Mouse (Mus musculus): ENCODE measurements around the gene Zfpl1.

Zfpl1 gene

GRCm38 (mm10) chr19:6101186-6101585 is 16.4 kb upstream of the Zfpl1 start:
- DNase-seq (ENCODE audit: low spot score in 2 of 2), result no peak

DNA sequence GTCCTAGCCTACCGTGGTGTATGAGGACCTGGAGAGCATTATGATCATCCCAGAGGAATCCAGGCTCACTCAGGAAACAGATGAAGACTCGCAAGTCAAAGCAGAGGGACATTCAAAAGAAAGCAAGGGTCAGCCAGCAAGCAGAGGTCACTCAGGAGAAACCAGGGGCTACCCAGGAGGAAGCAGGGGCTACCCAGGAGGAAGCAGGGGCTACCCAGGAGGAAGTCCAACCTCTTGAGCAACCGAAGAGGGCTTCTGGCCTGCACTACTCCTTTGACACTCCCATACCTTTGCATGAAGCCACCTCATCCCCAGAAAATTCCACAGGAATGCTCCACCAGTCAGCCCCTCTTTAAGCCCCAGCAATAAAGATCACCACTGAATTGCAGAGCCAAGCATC is 13.1 kb upstream of the Zfpl1 start:
- DNase-seq (ENCODE audit: low spot score in 2 of 2), result no peak

GRCm38 (mm10) chr19:6094119-6094518 is 9.4 kb upstream of the Zfpl1 start, which contains the start of gene AC131692.1:
Gene AC131692.1 (plus strand): TSS chr19:6094419.
- DNase-seq (ENCODE audit: low spot score in 2 of 2), result no peak

GRCm38 (mm10) chr19:6088841-6089240 is 4.1 kb upstream of the Zfpl1 start:
- no peak for DNase-seq (ENCODE audit: low spot score in 2 of 2)

DNA sequence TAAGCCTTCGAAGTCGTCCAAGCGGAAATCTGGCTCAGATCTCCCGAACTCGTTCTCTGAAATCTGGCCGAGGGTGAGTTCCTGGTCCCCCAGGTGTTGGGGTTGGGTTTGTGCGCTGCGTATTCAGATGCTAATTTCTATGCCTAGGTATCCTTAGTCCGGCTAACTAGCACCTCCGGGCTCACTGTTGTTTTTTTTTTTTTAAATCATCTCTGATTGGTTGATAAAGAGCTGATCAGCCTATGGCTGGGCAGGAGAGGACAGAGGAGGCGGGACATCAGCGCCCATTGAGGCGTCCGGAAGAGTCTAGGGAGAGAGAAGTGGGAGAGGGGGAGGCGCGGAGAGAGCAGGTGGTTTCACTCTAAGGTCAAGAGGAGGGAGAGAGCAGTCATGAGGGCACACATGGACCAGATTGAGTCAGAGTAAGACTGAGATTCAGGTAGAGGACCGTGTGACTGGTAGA is 692 bp upstream of the Zfpl1 start:
- no peak for DNase-seq (ENCODE audit: low spot score in 2 of 2)

- DNase-seq (ENCODE audit: low spot score in 2 of 2), result no peak
Measured at GRCm38 (mm10) chr19:6082156-6082555, 2.6 kb downstream of the Zfpl1 start, which contains the start of gene Gm28374. Gene Gm28374 (minus strand): TSS chr19:6082256.

DNA sequence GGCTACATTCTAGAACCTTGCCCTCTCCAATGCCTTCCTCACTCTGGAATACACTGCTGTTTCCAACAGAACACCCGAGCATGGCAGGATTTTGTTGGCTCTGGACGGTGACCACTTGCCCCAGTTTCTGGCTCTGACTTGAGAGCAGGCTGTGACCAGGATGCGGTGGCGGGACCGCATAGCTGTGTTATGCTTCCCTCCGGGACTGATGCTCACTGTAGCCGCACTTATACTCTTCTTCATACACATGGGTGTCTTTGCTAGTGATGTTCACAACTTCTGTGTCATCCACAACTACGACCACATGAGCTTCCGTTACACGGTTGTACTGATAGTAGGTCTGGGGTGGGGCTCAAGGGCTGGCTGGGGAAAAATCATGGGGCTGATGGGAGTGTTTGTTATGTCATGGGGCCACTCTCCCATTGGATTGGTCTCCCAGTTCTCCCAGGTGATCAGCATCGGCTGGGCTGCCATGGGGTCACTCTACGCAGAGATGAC is 4.7 kb downstream of the Zfpl1 start, which contains the start of gene Tmem262:
Gene Tmem262 (plus strand): TSS at position 51 of the 498 bp plus-strand sequence.
- DNase-seq (ENCODE audit: low spot score in 2 of 2), result no peak

DNA sequence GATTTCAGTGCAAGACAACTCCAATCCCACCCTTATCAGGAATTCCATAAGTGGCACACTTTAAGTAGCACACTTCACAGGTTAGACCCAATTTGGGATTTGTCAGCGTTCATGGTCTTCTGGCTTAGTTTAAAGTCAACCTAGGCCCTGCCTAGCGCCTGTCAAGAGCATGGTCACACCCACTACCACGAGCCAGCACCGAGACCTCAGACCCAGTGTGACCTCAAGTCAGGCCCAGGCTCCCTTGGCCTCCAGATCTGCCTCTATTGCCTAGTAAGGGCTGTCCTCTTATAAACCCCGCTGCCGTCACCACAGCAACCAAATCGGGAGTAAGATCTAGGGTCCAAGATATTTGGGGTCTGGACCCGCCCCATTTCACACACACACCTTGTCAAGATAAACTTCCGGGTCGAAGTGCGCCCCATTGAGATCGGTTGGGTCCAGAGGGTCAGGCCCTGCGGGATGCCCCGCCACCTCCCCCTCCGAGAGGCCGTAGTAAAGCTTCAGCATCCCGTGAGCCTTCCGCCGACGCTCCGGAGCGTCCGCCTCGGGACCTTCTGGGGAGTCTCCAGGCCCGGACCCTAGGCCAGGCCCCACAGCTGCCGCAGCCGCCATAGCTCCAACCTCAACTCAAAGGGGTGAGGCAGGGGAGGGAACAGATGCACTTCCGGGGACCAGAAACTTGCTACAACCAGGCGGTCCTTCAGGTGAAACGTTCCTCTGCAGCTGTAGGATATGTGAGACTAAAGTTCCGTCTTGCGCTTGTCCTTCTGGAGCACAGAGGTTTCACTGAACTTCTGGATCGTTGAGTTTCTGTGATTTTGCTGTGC is 8.0 kb downstream of the Zfpl1 start, which contains the start of gene Vps51:
Gene Vps51 (minus strand): TSS at position 668 of the 830 bp plus-strand sequence.
- DNase-seq (ENCODE audit: low spot score in 2 of 2), result peak; percentile 82 to 83

- DNase-seq (ENCODE audit: low spot score in 2 of 2), result no peak
Measured at GRCm38 (mm10) chr19:6073889-6074288, 10.9 kb downstream of the Zfpl1 start.

GRCm38 (mm10) chr19:6071261-6071660 is 13.5 kb downstream of the Zfpl1 start:
- DNase-seq (ENCODE audit: low spot score in 2 of 2), result no peak

GRCm38 (mm10) chr19:6070571-6071250 is 14.0 kb downstream of the Zfpl1 start:
- DNase-seq (ENCODE audit: low spot score in 2 of 2), result no peak

DNA sequence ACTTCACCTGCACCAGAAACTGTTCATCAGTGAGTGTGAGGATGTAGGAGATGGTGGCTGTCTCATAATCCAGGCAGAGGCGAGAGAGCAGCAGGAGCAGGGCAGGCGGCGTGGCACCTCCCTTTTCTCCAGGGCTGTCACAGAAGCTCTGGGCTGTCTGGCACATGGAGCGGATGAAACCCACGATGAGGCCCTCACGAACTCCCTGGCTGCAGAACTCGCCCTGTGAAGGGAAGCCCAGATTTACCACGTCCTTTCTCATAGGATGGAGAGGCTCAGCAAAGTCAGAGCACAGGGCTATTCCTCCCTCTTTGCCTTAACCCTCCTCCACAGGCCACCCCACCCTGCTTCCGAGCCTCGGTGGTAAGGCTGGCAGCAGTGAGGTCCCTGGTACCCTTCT is 14.9 kb downstream of the Zfpl1 start:
- DNase-seq (ENCODE audit: low spot score in 2 of 2), result no peak

DNA sequence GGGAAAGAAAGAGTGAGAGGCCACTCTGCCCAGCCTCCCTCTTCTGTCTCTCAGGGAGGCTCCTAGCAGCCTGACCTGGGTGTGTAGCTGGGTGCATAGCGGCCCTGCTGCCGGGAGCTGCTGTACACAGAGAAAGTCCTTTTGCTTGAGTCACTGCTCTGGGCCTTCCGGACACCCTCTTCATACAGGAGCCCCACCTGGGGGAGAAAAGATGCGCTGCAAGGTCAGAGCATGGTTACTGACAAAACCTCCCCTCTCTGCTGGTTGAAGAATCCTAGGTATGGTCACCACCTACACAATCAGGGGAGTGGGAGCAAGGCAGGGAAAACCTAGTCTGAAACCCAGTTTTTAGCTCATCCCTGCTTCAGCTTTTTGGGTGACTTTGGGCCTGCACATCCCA is 15.8 kb downstream of the Zfpl1 start:
- DNase-seq (ENCODE audit: low spot score in 2 of 2), result no peak

DNA sequence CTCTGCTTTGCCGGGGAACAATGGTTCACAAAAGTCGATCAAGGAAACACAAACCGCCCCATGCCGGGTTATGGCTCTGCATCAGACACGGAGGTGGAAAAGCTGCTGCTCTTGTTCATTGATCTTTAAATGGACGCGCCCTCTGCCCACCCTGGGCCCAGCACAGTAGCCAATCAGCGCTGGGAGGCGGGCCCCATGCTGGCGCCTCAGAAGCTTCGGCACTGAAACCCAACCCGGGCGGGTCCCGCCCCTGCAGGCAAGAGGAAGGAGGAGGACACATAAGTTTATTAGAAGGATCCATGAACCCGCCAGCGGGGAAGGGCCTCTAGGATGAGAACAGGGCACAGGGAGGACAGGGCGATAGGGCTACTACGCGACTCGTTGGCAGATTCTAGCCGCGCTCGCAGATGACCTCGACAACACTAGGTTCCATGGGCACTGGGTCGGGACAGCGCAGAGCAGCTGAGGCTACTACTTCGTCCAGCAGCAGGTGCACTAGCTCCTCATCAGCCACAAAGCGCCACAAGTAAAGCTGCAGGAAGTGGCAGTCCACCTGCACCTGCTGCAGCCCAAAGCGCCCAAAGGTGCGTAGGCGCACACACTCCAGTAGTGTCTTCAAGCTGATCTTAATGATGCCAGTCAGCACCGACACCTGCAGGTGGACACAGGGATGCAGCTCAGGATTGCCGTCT is 16.9 kb downstream of the Zfpl1 start, which contains the start of gene Tm7sf2:
Gene Tm7sf2 (minus strand): TSS at position 650 of the 692 bp plus-strand sequence.
- DNase-seq (ENCODE audit: low spot score in 2 of 2), result peak; percentile 81 to 82

DNA sequence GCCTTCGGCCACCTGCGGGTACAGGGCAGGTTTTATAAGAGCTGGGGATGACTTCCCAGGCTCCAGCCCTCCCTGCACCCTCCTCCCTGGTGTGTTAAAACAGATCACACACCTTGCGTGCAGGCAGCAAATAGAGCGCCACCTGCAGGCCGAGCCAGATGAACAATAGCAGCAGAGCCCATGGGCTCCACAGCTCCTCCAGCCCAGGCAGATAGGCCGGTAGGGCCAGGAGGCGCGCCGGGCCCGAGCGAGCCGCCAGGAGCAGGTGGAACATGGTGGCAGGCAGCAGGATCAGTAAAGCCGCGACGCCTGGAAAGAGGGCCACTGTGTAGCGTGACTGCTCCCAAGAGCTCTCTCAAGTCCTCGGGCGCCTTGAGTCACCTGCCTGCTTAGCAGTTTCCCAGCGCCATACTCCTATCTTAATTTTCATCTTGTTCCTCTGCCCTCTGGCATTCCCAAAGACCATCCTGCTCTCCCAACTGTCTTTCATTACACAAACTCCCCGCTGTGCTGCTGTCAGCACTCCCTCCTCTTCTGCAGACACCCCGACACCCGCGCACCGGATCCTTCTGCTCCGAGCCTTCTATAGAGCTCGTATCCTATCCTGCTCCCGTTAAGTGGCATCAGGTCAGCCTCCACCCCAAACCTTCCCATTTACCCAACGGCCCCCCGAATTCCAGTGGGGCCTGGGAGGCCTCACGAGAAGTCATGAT is 17.6 kb downstream of the Zfpl1 start:
- peak; percentile 76 to 82 for DNase-seq (ENCODE audit: low spot score in 2 of 2)

- no peak for DNase-seq (ENCODE audit: low spot score in 2 of 2)
Measured at GRCm38 (mm10) chr19:6066571-6066970, 18.2 kb downstream of the Zfpl1 start.

DNA sequence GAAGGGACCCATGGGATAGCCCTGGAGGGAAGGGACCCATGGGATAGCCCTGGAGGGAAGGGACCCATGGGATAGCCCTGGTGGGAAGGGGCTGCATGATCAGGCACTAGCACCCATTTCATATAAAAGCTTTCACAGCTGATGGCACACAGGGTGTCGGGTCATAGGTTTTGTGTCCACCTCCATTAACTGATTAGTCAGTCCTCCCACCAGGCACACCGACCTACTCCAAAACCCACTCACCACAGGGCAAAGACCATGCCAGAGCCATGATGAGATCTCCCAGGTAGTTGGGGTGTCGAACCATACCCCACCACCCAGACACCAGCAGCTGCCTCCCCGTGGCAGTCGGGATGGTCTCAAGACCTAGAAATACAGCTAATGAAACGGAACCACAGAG is 21.7 kb downstream of the Zfpl1 start:
- DNase-seq (ENCODE audit: low spot score in 2 of 2), result no peak

GRCm38 (mm10) chr19:6062418-6062817 is 22.3 kb downstream of the Zfpl1 start:
- no peak for DNase-seq (ENCODE audit: low spot score in 2 of 2)

DNA sequence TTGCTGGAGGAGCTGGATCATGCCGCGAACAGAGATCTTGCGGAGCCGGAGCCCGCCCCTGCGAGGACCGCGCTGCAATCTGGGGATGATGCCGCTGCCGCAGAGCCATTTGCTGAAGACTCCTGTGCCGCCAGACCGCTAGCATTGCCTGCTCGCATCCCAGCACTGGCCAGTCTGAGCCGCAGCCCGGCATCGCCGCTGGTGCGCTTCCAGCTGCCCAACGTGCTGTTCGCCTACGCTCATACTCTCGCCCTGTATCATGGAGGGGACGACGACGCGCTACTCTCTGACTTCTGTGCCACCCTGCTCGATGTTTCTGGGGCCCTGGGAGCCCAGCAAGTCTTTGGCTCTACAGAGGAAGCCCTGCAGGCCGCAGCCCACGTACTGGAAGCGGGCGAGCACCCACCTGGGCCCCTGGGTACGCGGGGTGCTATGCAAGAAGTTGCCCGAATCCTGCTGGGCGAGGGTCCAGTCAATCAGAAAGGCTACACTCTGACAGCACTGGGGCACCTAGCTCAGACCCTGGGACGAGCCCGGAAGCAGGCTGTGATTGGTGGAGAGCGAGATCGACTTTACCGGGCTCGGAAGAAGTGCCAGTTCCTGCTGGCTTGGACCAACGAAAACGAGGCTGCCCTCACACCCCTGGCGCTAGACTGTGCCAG is 23.0 kb downstream of the Zfpl1 start:
- DNase-seq (ENCODE audit: low spot score in 2 of 2), result peak in 1 of 2 experiments; percentile 25

DNA sequence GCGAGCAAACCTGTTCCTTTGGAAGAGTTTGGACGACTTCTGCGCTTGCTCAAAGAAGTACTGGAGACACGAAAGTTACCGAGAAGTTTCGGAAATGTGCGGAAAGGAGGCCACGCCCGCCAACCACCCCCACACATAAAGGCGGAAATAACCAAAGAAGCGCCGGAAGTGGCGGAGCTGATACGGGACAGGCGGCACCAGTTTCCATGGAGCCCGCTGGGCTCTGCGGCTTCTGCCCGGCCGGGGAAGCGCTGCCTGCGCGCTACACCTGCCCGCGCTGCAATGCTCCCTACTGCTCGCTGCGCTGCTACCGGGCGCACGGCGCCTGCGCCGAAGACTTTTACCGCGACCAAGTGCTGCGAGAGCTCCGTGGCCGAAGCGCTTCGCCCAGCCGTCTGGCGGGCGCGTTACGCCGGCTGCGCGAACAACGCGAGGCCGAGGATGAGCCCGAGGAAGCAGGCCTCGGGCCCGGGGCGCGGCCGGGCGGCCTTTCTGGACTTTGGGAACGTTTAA is 23.7 kb downstream of the Zfpl1 start, which contains the start of gene Znhit2:
Gene Znhit2 (plus strand): TSS at position 172 of the 513 bp plus-strand sequence.
- peak; percentile 92 to 95 for DNase-seq (ENCODE audit: low spot score in 2 of 2)

Measured in right cerebral cortex, postnatal 36 days (tissue).